ENCODE assay signal across 19 mouse cellular contexts in genomic region chr1:188238636-188239035, GRCm38 (mm10). TPM values are rescaled to one million over a fixed set of nuclear protein-coding genes. Genes with fewer than 3 reads are reported as not detected.
"Had no signal": no experiment of that assay in that cellular context is flagged by ENCODE, and none has a peak within 500 bp of the region (broad histone marks: within the 10 kb centered on the region; RNA-seq: fewer than 3 reads in every experiment).

No protein-coding gene starts in this region.

- H3K9ac ChIP-seq: kidney, embryonic 15.5 days; limb, embryonic 13.5 days; liver, embryonic 13.5 days; neural tube, embryonic 12.5 days; neural tube, embryonic 15.5 days had no signal

- H3K4me2 ChIP-seq: kidney, embryonic 15.5 days; limb, embryonic 13.5 days; liver, embryonic 13.5 days; midbrain, embryonic 11.5 days; neural tube, embryonic 12.5 days; neural tube, embryonic 15.5 days had no signal

- H3K36me3 ChIP-seq: kidney, embryonic 15.5 days; limb, embryonic 13.5 days; liver, embryonic 13.5 days; neural tube, embryonic 12.5 days; neural tube, embryonic 15.5 days had no signal

- ATAC-seq: intestine, postnatal 0 days had no signal

- H3K4me3 ChIP-seq: kidney, embryonic 15.5 days; limb, embryonic 13.5 days; liver, embryonic 13.5 days; neural tube, embryonic 12.5 days; neural tube, embryonic 15.5 days had no signal

- H3K4me1 ChIP-seq: kidney, embryonic 15.5 days; limb, embryonic 13.5 days; liver, embryonic 13.5 days; neural tube, embryonic 12.5 days; neural tube, embryonic 15.5 days had no signal

- H3K27me3 ChIP-seq: kidney, embryonic 15.5 days; limb, embryonic 13.5 days; liver, embryonic 13.5 days; neural tube, embryonic 12.5 days; neural tube, embryonic 15.5 days had no signal

- H3K27ac ChIP-seq: kidney, embryonic 15.5 days; limb, embryonic 13.5 days; liver, embryonic 13.5 days; neural tube, embryonic 12.5 days; neural tube, embryonic 15.5 days had no signal

- H3K9me3 ChIP-seq: kidney, embryonic 15.5 days; limb, embryonic 13.5 days; liver, embryonic 13.5 days; neural tube, embryonic 12.5 days; neural tube, embryonic 15.5 days had no signal

- DNase-seq: kidney, adult 2 months; kidney, postnatal 14 days; kidney, postnatal 4 days; left cerebral cortex, postnatal 4 days; liver, embryonic 13.5 days; lung, postnatal 4 days; midbrain, embryonic 14.5 days; right cerebral cortex, adult 18-20 months; right cerebral cortex, postnatal 14 days; right cerebral cortex, postnatal 4 days; thymus, postnatal 25 days had no signal

RNA-seq across cellular contexts. Expression of gene Ush2a, which starts 23.2 kb away (rescaled TPM):
- polyA plus RNA-seq: kidney, adult 2 months; liver, embryonic 13.5 days; stomach, embryonic 14.5 days; thymus, postnatal 0 days had no signal
